Comparison of ENCODE assay signal across 7 mouse cellular contexts in genomic region chr5:52112191-52112760, GRCm38 (mm10).
DNase-seq lines count a peak whose midpoint lies in the region; ATAC-seq and TF ChIP-seq lines count a peak whose summit lies in the region.

No protein-coding gene starts in this region.

- ATAC-seq in CD4-positive, CD25-positive, alpha-beta regulatory T cell, adult 4 months, result peak; percentile 27
- peak; percentile 24 for ATAC-seq in megakaryocyte progenitor cell, adult 5-6 weeks (replicated peaks; ENCODE audit: poor library complexity)

- DNase-seq in hindbrain, embryonic 10.5 days (ENCODE audit: low spot score), result peak; percentile 49
- DNase-seq in frontal cortex, adult 2 months (ENCODE audit: extremely low spot score in 1 of 2, low spot score in 1 of 2), result no peak
- DNase-seq in left cerebral cortex, postnatal 4 days, result no peak
- DNase-seq in T-cell, adult 2 months (ENCODE audit: low spot score), result no peak

- no peaks in the 10 kb centered on the region for H3K9me3 ChIP-seq in hindbrain, embryonic 10.5 days

- TF ChIP-seq CTCF in bone marrow, adult 2 months (IDR thresholded peaks at IDR 0.05; ENCODE audit: control insufficient read depth, insufficient read depth, low read length), result no peak

- H3K4me3 ChIP-seq in bone marrow, adult 2 months (replicated peaks; ENCODE audit: control insufficient read depth, low read depth, low read length), result peak overlapping the region; percentile 0
- H3K4me3 ChIP-seq in hindbrain, embryonic 10.5 days, result peak overlapping the region; percentile 70

- WGBS in bone marrow, adult 2 months, result 4% methylated on average over 16 of the region's 16 CpGs
- WGBS in hindbrain, embryonic 10.5 days, result 3% methylated on average over 16 of the region's 16 CpGs

- no peak overlapping the region for H3K27ac ChIP-seq in bone marrow, adult 2 months (ENCODE audit: control insufficient read depth, insufficient read depth, low read depth, low read length, poor library complexity)
- H3K27ac ChIP-seq in hindbrain, embryonic 10.5 days, result no peak overlapping the region

- no peaks in the 10 kb centered on the region for H3K36me3 ChIP-seq in hindbrain, embryonic 10.5 days

- H3K27me3 ChIP-seq in hindbrain, embryonic 10.5 days (ENCODE audit: insufficient read depth, poor library complexity, severe bottlenecking), result peaks cover 77% of the 10 kb centered on the region

- no peaks in the 10 kb centered on the region; the same call in none of the 2 replicates for H3K4me1 ChIP-seq in bone marrow, adult 2 months (ENCODE audit: control insufficient read depth, insufficient read depth, low read length)
- H3K4me1 ChIP-seq in hindbrain, embryonic 10.5 days (replicated peaks), result peaks cover 43% of the 10 kb centered on the region

- no peak for TF ChIP-seq POLR2A in bone marrow, adult 2 months (IDR thresholded peaks at IDR 0.05; ENCODE audit: borderline replicate concordance, control insufficient read depth, low read depth, low read length)

- intact Hi-C loops in left cerebral cortex, postnatal 4 days (cut with DNase I), result loop anchor here (5.0 to 10.0 kb wide), 2 partner anchors 413 to 1360 kb away; no protein-coding TSS in a partner anchor
